Mouse (Mus musculus) B cell, adult 67 days (primary cell): Measurements from ENCODE around the gene Kifc3. TPM values are rescaled to one million over a fixed set of nuclear protein-coding genes. Genes with fewer than 3 reads are reported as not detected.

ENCODE experiments used
- total RNA-seq, 2 experiments: library from RNA; stranded (reverse); gene quantifications; 4 replicates each; pipeline ENCODE4 v1.2.4; 2023

The Kifc3 gene
- total RNA-seq, result 1 to 10 TPM; 4.2 to 4.5 TPM

GRCm38 (mm10) chr8:95202649-95203275 lies at the start of gene Kifc3:
Gene Kifc3 (minus strand): TSS chr8:95202812.

GRCm38 (mm10) chr8:95080381-95081341 lies 122.0 kb downstream of the Kifc3 start, which contains the start of gene Katnb1:
Gene Katnb1 (plus strand): TSS chr8:95081186.

GRCm38 (mm10) chr8:95054927-95055510 lies 147.6 kb downstream of the Kifc3 start, which contains the start of gene Drc7:
Gene Drc7 (plus strand): TSS chr8:95055103.

Other genes with a start within 250 kb of the Kifc3 start
- 1 to 10 TPM; 3.1 to 3.7 TPM for gene Adgrg1, start 228.1 kb downstream of the Kifc3 start, total RNA-seq
- not detected for gene Adgrg3, start 185.1 kb downstream of the Kifc3 start, total RNA-seq
- not detected for gene Drc7, start 147.7 kb downstream of the Kifc3 start, total RNA-seq
- 10 to 100 TPM; 15.4 to 18.8 TPM for gene Katnb1, start 121.6 kb downstream of the Kifc3 start, total RNA-seq
- not detected for gene Cngb1, start 103.8 kb upstream of the Kifc3 start, total RNA-seq
- not detected for gene Tepp, start 107.8 kb upstream of the Kifc3 start, total RNA-seq
- gene Zfp319, start 129.1 kb upstream of the Kifc3 start, total RNA-seq, result 10 to 100 TPM; 25.2 to 26.2 TPM
- 10 to 100 TPM; 53.7 to 58.1 TPM for gene Usb1, start 129.5 kb upstream of the Kifc3 start, total RNA-seq
- gene Mmp15, start 149.5 kb upstream of the Kifc3 start, total RNA-seq, result under 1 TPM in 1 of 2 experiments, not detected in 1; 0.21 TPM
- gene Cfap20, start 232.1 kb upstream of the Kifc3 start, total RNA-seq, result 100 to 1,000 TPM in 1 of 2 experiments, 10 to 100 TPM in 1; 97.6 to 101 TPM